Mouse (Mus musculus): ENCODE measurements at regions not wholly inside any gene's neighbourhood (a gene's known extent, or its start where the extent isn't known, plus 50 kb on each side); places are given as distances from the start of the nearest gene placed in this dataset.

DNA sequence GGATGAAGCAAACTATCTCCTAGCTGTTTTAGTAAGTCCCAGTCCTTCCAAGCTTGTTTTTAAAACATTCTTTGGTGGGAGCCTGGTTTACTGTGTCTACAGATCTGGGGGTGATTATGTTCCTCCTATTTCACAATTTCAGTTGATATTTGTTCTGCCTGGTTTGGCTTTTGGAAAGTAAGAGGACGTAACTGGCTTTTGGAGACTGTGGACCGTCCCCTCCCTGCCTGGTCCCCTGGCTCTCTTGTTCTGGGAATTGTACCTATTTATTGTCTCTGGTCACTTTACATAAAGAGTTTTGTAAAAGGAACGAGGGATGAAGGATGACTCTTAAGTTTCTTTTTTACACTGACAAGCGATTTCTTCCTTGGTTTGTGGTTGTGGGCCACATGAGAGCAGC lies 306.6 kb downstream of the Gadd45g start:
- peaks cover 13% of the 10 kb centered on the region for H3K4me1 ChIP-seq
- no peak overlapping the region for H3K4me2 ChIP-seq (replicated peaks)
- H3K9me3 ChIP-seq (replicated peaks), result no peaks in the 10 kb centered on the region
- H3K27ac ChIP-seq, result no peak overlapping the region
- no peaks in the 10 kb centered on the region for H3K36me3 ChIP-seq
- no peak for ATAC-seq (ENCODE audit: low FRiP score)
- WGBS, result 72% methylated on average over 4 of the region's 4 CpGs
- no peak overlapping the region for H3K4me3 ChIP-seq
- no peaks in the 10 kb centered on the region for H3K27me3 ChIP-seq
- no peak overlapping the region for H3K9ac ChIP-seq

DNA sequence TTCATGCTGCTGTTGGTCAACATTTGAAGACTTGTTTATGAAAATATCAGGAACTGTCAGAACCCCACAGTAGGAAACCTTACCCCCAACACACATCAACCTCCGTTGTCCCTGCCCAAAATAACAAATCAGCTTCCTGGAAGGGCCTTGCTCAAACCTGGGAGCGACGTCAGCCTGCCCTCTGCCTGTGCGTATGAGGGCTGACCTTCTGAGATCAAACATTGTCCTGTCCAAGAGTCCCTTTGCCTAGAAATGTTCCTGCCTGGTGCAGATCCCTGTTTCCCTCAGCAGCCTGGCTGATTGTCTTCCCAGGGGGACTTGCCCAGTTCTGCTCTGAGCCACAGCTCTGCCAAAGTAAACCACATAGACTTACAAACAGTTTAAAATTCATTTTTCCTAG lies 307.1 kb downstream of the Gadd45g start:
- WGBS, result 72% methylated on average over 4 of the region's 4 CpGs
- Histone ChIP-seq H3K4me2 (replicated peaks) (no peak overlapping the region), H3K27ac (no peak overlapping the region), H3K9me3 (replicated peaks) (no peaks in the 10 kb centered on the region), H3K4me3 (no peak overlapping the region), H3K27me3 (no peaks in the 10 kb centered on the region), H3K9ac (no peak overlapping the region), H3K36me3 (no peaks in the 10 kb centered on the region), H3K4me1 (peaks cover 13% of the 10 kb centered on the region)
- ATAC-seq (ENCODE audit: low FRiP score), result no peak

DNA sequence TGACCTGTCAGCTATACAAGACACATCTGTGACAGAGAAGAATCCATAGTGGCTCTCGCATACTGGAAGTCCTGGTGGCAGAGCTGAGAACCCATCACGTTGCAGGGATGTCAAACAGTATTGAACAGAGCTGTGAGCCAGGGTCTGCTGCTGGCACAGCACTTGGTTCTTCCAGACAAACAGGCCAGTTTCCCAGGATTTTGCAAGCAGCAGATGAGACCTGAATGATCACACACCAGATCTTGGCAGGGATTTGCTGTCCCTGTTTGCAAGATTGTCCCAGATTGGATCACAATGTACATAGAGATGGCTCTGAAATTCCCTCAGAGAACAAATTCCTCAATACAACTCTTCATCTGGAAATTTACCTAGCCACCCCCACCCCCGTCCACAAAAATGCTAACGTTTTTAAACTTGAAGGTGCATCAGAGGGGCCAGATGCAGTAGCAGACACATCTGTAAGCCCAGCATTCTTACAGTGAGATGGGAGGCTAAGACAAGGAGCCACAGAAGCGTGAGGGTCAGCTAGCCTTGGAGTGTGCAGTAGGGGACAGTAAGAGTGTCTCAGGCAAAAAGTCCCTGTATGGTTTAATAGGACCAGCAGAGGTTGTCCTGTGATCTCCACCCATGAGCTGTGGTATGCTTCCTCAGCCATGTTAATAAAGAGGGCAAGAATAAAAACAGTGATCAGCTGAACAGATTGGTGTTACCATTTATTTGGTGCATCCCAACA lies 307.8 kb downstream of the Gadd45g start:
- no peak overlapping the region for H3K4me2 ChIP-seq (replicated peaks)
- H3K27ac ChIP-seq, result no peak overlapping the region
- H3K36me3 ChIP-seq, result no peaks in the 10 kb centered on the region
- no peak overlapping the region for H3K9ac ChIP-seq
- 0 out of 2 replicates have a peak, but pooled peaks have one; percentile 29 for ATAC-seq (ENCODE audit: low FRiP score)
- H3K9me3 ChIP-seq (replicated peaks), result no peaks in the 10 kb centered on the region
- no peaks in the 10 kb centered on the region for H3K27me3 ChIP-seq
- 74% methylated on average over 5 of the region's 5 CpGs for WGBS
- H3K4me1 ChIP-seq, result peaks cover 13% of the 10 kb centered on the region
- H3K4me3 ChIP-seq, result no peak overlapping the region

DNA sequence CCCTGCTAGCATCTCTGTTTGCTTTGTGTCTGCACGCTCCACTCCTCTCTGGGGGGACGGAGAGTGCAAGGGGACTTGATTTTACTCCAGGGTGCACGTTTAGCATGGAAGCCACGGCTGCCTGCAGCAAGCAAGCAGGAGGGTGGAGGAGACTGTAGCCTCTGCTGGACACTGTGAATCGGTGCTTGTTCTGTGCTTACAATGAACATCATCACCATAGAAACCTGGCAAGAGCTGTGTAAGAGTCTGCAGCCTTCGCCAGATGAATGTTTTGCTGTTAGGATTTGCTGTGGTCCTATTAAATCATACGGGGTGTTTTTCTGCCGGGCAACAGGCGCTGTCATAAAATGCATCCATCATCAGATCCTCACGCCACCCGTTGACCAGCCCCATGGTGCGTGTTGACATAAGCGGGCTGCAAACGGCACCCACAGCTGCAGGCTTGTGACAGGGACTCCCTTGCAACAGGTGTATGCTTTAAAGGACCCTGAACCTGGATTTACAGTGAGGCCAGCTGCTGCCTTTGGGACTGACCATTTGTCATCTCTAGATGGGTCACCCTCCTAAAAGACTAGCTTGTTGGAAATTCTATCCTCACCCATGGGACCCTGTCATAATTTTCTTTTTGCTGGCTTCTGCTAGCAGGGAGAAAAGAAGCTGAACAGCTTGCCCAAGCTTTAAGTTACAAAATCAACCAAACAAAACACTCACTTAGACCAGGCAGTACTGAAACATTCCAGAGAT lies 308.5 kb downstream of the Gadd45g start:
- peaks cover 13% of the 10 kb centered on the region for H3K4me1 ChIP-seq
- H3K4me3 ChIP-seq, result no peak overlapping the region
- H3K36me3 ChIP-seq, result no peaks in the 10 kb centered on the region
- H3K4me2 ChIP-seq (replicated peaks), result no peak overlapping the region
- H3K9me3 ChIP-seq (replicated peaks), result no peaks in the 10 kb centered on the region
- peak; percentile 81 for ATAC-seq (ENCODE audit: low FRiP score)
- 46% methylated on average over 14 of the region's 14 CpGs for WGBS
- no peaks in the 10 kb centered on the region for H3K27me3 ChIP-seq
- no peak overlapping the region for H3K9ac ChIP-seq
- no peak overlapping the region for H3K27ac ChIP-seq

DNA sequence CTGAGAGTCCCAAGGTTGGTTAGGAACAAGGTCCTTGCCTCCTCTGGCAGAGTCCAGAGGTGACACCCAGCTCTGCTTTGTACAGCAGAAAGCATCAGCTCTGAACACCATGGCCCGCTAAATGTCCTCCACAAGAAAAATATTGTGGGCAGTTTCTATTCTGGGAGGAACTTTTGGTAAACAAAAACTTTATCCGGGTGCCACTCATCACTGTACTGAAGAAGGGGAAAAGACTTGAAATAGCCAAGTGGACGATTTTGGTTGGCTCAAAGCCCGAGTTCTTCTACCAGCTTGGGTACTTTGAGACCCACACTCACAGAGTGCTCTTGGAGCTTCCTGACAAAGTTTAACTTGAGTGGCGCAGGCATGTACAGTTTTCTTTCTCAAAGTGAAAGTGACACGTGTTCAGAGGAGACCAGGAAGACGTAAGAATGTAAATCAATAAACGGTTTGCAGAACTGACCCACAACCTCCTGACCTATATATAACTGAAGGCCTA lies 309.2 kb downstream of the Gadd45g start:
- H3K27me3 ChIP-seq, result no peaks in the 10 kb centered on the region
- H3K4me2 ChIP-seq (replicated peaks), result no peak overlapping the region
- H3K4me3 ChIP-seq, result no peak overlapping the region
- no peaks in the 10 kb centered on the region for H3K36me3 ChIP-seq
- ATAC-seq (ENCODE audit: low FRiP score), result no peak
- H3K27ac ChIP-seq, result no peak overlapping the region
- 76% methylated on average over 8 of the region's 8 CpGs for WGBS
- peaks cover 13% of the 10 kb centered on the region for H3K4me1 ChIP-seq
- no peak overlapping the region for H3K9ac ChIP-seq
- no peaks in the 10 kb centered on the region for H3K9me3 ChIP-seq (replicated peaks)

DNA sequence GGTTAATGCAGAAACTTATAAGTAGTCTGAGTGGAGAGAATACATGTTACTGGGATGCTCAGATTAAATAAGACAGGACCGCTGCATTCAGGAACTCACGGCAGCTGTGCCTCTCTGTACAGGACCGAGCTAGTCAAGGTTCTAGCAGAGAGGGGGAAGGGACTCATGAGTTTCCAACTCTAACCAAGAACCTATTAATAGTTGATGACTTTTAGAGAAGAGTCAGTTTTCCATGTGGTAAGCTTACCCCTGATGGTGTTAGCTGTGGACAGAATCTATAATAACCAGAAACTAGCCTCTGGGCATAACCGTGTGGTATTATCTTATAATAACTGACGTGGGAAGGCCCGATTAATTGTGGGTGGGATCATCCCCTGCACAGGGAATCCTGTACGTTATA lies 316.2 kb downstream of the Gadd45g start:
- Histone ChIP-seq H3K4me3 (no peak overlapping the region), H3K36me3 (no peaks in the 10 kb centered on the region), H3K27ac (no peak overlapping the region), H3K27me3 (no peaks in the 10 kb centered on the region; the same call in 1 of the 2 replicates), H3K9ac (no peak overlapping the region), H3K9me3 (replicated peaks) (no peaks in the 10 kb centered on the region), H3K4me2 (replicated peaks) (no peak overlapping the region), H3K4me1 (no peaks in the 10 kb centered on the region)
- 88% methylated on average over 7 of the region's 7 CpGs for WGBS
- no peak for ATAC-seq (ENCODE audit: low FRiP score)

DNA sequence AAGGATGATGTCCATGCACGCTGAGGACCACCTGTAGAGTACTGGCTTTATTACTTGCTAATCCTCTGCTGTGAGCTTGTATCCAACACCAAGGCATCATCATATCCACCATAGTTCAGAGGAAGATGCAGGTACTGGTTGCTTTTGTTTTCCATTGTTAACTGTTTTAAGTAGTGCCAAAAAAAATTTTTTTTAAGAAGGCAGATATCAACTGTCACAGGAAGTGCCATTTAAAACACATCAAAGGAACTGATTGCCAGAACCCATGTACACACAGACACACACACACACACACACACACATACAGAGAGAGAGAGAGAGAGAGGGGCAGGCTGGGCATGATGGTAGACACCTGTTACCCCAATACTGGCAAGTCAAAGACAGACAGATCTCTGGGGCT lies 319.1 kb downstream of the Gadd45g start:
- no peak for ATAC-seq (ENCODE audit: low FRiP score)
- Histone ChIP-seq H3K4me1 (no peaks in the 10 kb centered on the region), H3K36me3 (no peaks in the 10 kb centered on the region), H3K9me3 (replicated peaks) (no peaks in the 10 kb centered on the region), H3K9ac (no peak overlapping the region), H3K4me3 (no peak overlapping the region), H3K4me2 (replicated peaks) (no peak overlapping the region), H3K27me3 (no peaks in the 10 kb centered on the region; the same call in none of the 2 replicates), H3K27ac (no peak overlapping the region)
- 90% methylated on average over 1 of the region's 1 CpGs for WGBS

DNA sequence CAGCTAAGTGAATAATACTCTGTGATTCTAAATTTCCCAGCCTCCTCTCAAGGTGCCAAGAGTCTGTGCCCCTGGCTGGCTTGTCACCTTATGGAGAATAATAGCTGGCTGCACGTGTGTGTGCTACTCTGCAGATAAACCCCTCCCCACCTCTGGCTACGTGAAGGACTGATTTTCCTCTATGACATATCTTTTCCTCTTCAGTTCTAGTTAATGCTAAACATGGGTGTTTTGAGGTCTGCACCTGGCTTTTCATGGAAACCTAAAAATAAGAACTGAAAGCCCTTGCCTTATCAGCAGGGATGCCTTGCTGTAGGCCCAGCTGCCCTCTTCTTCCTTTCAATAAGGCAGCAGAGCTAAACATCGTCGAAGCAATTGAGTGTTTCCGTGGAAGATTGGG lies 321.5 kb downstream of the Gadd45g start:
- Histone ChIP-seq H3K4me2 (replicated peaks) (no peak overlapping the region), H3K27me3 (no peaks in the 10 kb centered on the region; the same call in none of the 2 replicates), H3K36me3 (no peaks in the 10 kb centered on the region), H3K4me3 (no peak overlapping the region), H3K9ac (no peak overlapping the region), H3K4me1 (no peaks in the 10 kb centered on the region), H3K9me3 (replicated peaks) (no peaks in the 10 kb centered on the region), H3K27ac (no peak overlapping the region)
- ATAC-seq (ENCODE audit: low FRiP score), result no peak
- WGBS, result 80% methylated on average over 5 of the region's 5 CpGs

DNA sequence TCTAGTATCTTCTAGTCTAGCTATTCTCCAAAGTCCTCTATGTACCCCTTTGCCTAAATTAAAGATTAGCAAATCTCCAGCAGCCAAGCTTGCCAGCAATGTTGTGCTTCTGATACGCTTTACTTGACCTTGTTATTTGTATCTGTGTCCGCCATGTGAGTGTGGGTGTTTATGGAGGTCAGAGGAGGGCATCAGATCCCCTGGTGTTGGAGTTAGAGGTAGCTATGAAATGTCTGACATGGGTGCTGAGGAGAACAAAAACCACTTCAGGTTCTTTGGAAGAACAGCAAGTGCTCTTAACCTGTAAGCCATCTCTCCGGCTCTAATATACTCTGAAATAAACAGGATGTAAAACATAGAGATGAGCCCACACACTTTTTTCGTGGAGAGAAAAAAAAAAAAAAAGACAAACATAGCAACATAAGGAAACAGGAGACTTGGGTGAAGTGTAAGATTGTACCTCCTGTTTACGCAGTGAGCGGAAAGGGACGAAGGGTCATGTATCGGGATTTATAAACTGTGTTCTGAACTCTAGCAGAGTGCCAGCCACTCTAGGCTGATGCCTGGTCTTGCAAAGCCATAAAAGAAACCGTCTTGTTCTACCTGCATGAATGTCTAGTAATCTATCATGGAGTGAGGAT lies 326.3 kb downstream of the Gadd45g start:
- Histone ChIP-seq H3K4me2 (replicated peaks) (no peak overlapping the region), H3K27me3 (no peaks in the 10 kb centered on the region; the same call in 1 of the 2 replicates), H3K9ac (no peak overlapping the region), H3K4me3 (no peak overlapping the region), H3K4me1 (no peaks in the 10 kb centered on the region), H3K27ac (no peak overlapping the region), H3K36me3 (no peaks in the 10 kb centered on the region), H3K9me3 (replicated peaks) (no peaks in the 10 kb centered on the region)
- 88% methylated on average over 9 of the region's 9 CpGs for WGBS
- ATAC-seq (ENCODE audit: low FRiP score), result no peak

DNA sequence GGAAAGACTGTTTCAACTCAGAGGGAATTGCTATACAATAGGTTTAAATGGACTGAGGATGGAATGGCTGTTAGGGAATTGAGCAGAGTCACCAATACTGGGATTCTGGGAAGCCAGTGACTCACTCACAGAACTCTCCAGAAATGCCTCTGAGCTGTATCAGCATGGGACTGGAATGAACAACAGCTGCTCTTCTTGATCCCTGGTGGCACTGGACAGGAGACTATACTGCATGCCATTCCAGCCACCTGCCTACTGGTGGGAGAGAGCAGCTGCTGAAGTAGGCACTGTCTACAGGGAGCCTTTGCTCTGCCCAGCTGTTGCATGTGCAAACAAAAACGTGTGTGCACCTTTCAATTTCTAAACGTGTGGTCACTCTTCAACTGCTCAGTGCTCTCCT lies 329.2 kb downstream of the Gadd45g start:
- no peak overlapping the region for H3K4me3 ChIP-seq
- H3K9me3 ChIP-seq (replicated peaks), result no peaks in the 10 kb centered on the region
- no peaks in the 10 kb centered on the region for H3K27me3 ChIP-seq
- H3K36me3 ChIP-seq, result no peaks in the 10 kb centered on the region
- H3K4me1 ChIP-seq, result no peaks in the 10 kb centered on the region
- H3K27ac ChIP-seq, result no peak overlapping the region
- 62% methylated on average over 2 of the region's 2 CpGs for WGBS
- no peak overlapping the region for H3K9ac ChIP-seq
- ATAC-seq (ENCODE audit: low FRiP score), result no peak
- H3K4me2 ChIP-seq (replicated peaks), result no peak overlapping the region

DNA sequence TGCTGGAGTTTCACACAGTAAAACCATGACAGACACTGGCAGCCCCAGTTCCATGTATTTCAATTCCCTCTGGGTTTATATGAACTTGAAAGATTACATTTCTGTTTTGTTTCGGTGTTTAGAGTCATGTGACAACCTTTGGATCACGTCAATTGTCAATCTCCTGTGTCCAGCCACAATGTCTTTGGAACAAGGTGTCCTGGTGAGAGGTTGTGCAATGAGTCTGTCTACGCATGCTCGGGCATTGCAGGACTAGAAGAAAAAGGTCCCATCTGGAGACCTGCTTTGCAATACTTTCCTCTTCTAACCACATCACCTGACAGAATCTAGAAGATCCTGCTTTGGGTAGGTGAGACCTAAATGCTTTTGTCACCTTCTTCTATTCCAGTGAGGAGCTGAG lies 333.5 kb downstream of the Gadd45g start:
- no peaks in the 10 kb centered on the region for H3K4me1 ChIP-seq
- WGBS, result 80% methylated on average over 4 of the region's 4 CpGs
- H3K36me3 ChIP-seq, result no peaks in the 10 kb centered on the region
- no peak for ATAC-seq (ENCODE audit: low FRiP score)
- no peak overlapping the region for H3K9ac ChIP-seq
- no peaks in the 10 kb centered on the region; the same call in 1 of the 2 replicates for H3K27me3 ChIP-seq
- no peak overlapping the region for H3K27ac ChIP-seq
- no peak overlapping the region for H3K4me2 ChIP-seq (replicated peaks)
- no peak overlapping the region for H3K4me3 ChIP-seq
- no peaks in the 10 kb centered on the region for H3K9me3 ChIP-seq (replicated peaks)

DNA sequence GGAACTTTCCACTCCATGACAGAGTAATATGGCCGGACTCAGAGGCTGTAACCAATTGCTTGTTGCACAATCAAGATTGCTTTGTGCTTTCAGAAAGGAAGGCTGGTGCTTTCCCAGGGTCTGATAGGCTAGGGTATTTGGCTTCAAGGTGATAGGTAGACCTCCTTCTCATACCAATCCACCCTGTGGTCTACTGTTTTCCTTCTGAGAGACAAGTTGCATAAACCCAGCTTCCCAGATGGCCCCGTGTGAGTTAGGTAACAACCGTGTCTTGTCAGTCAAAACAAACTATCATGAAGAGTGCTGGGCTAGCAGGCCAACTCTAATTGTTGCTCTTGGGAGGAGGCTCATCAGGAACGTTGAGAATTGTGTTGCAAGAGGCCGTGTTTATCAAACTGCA lies 337.2 kb downstream of the Gadd45g start:
- WGBS, result 73% methylated on average over 5 of the region's 5 CpGs
- peaks cover 9% of the 10 kb centered on the region for H3K4me1 ChIP-seq
- no peak overlapping the region for H3K27ac ChIP-seq
- no peaks in the 10 kb centered on the region for H3K36me3 ChIP-seq
- H3K9me3 ChIP-seq (replicated peaks), result no peaks in the 10 kb centered on the region
- H3K4me2 ChIP-seq (replicated peaks), result no peak overlapping the region
- peaks cover 4% of the 10 kb centered on the region; the same call in 1 of the 2 replicates for H3K27me3 ChIP-seq
- no peak overlapping the region for H3K4me3 ChIP-seq
- H3K9ac ChIP-seq, result no peak overlapping the region
- no peak for ATAC-seq (ENCODE audit: low FRiP score)

All from hindbrain, embryonic 12.5 days (tissue).